Mouse (Mus musculus) c-Kit-positive CD71-positive TER-119-negative erythroid progenitor cells, embryonic 14.5 days (primary cell): ENCODE data around the gene Xirp2.
"Not testable (repeated sequence)": the region's sequence is repeated elsewhere in the genome, so short reads cannot be mapped to it uniquely, and the experiment has no call there.

Experiments used
- DNase-seq: peaks from one replicate; pipeline ENCODE4 v3.0.0-alpha.2; 2013; ENCODE audit warnings: low read depth

Xirp2 gene

DNA sequence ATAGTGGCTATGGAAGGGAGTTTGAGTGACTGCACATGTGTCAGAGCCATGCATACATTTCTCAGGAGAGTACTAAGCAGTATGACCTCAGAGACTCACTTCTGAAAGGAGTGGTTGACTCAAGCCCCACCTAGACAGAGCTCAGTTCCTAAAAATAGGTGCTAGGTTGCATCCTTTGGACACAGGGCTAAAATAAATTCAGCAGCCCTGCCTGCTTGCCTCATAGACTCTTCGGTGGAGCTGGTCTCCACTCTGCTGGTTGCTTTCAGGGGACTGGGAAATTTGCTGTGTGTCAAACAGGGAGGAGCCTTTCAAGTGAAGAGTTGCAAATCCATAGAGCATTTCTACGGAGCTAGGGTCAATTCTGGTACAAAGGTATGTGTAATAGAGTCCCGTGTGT lies at the start of gene Xirp2:
Gene Xirp2 (plus strand): TSS at position 223 of the 400 bp plus-strand sequence.
- no peak for DNase-seq

DNA sequence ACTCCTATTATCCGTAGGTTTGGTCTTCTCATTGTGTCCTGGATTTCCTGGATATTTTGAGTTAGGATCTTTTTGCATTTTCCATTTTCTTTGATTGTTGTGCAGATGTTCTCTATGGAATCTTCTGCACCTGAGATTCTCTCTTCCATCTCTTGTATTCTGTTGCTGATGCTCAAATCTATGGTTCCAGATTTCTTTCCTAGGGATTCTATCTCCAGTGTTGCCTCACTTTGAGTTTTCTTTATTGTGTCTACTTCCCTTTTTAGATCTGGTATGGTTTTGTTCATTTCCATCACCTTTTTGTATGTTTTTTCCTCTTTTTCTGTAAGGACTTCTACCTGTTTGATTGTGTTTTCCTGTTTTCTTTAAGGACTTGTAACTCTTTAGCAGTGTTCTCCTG lies 32.4 kb upstream of the Xirp2 start, which contains the start of gene Gm21830:
Gene Gm21830 (plus strand): TSS at position 301 of the 400 bp plus-strand sequence.
- DNase-seq: not testable (repeated sequence)

DNA sequence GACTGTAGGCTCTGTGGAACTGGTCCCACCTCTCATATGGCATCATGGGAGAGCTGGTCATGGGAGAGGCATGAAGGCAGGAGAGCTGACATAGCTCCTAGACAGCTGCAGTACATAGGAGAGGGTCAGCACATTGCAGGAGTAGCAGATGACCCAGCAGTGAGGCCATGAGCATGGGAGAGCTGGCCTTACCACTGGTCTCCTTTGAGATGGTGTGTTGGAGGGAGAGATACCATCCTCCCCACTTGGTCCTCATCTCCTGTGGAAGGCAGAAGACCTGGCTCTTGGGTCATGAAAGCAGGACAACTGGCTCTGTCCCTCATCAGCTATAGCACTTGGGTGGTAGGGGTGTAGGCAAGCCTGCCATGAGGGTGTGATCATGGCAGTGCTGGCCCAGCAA lies 24.9 kb upstream of the Xirp2 start:
- DNase-seq: no peak

DNA sequence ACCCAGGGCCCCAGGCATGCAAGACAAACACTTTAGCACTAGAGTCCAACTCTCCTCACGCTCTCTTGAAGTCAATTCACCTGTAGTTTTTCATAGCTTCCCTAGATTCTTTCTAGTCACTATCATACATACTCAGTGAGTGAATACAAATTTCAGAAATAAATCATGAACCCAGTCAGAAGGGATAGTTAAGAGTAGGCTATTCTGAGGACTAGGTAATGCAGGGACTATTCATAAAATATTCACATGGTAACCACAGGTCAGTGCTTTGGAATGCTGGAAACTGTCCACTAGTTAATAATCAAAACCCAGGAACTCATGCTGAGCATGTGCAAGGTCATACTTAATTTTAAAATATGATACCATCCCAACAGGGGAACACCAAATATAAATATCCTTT lies 23.0 kb upstream of the Xirp2 start:
- DNase-seq: no peak

DNA sequence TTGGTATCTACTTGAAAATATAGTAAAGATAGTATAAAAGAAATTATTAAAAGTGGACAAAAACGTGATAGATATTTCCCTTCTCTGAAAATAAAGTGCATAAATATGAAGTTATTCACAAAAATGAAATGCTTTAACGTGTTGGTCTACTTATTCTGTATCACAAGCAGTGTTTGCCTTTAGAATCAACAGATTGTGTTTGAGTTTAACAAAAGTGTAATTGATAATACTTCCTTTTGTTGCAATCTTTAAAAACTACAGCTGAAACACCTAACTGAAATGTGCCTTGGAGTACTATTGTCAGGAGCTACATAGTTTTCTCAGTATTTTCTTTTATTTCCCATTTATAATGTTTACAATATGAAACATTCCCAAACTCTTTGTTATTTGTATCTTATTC lies 12.7 kb upstream of the Xirp2 start, which contains the start of gene Gm26727:
Gene Gm26727 (minus strand): TSS at position 101 of the 400 bp plus-strand sequence.
- DNase-seq: no peak

DNA sequence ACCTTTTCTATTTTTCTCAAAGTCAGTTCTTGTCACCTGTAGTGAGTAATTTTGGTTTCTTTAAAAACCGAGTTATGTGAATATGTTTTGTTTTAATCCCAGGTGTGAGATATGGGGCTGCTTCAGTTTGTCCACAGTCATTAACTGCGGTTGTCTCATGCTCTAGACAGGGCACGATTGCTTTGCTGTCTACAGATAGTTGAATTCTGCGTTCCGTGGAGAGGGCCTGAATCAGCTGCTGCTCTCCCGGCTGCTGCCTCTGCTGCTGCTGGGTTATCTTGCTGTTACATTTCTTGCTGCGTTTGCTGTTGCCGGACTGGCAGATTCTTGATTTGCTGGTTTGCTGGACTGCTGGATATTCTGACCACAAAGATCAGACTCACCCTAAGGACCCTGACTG lies 7.5 kb upstream of the Xirp2 start:
- no peak for DNase-seq

DNA sequence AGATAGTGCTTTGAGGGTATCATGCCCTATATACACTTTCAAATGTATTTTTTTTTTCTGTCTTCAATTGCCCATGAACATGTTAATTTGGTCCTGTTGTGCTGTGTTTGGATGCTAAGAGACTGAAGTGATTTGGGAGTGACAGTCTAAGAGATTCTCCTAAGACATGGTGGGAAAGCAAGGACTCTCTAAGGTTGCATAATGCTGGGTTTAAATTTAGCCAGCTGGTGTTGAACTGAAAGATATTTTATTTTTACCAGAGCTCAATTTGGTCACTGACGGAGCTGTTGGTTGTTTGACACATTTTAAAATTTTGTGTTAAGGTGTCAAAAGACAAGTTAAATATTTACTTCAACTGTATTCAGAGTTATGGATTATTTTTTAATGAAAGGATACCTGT lies 970 bp downstream of the Xirp2 start:
- no peak for DNase-seq

DNA sequence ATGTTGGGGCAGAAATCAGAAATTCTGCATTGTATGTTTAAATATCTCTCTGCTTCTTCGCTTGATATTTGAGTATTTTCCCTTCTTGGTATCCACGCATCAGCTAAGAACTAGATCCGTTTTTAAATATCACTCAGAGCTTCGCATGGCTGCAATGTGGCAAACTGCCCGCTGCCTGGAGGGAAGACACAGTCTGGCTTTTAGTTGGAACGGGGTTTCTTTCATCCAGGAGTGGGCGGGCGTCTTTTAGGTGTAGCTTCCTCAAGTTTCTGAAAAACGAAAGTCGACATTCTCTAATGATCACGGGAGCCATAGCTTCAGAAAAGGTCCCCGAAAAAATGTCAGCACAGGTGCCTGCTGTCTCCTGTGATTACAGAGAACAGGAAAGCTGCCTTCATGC lies 1.4 kb downstream of the Xirp2 start:
- DNase-seq: no peak

DNA sequence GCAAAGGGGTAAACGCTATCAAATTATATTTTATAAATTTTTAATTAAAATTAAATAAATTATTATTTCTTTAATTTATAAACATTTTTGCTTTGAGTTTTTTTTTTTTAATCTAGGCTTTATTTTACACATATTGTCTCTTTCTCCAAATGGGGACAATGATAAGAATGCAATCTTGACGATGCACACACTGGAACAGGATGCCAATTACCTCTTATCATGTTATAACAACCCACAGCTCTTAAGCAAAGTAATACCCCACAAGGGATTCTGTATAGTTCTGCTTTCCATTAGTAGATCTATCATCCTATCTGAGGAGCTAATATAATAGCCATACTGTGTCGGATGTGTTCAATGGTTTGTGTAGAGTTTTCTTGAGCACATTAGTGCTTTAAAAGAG lies 15.1 kb downstream of the Xirp2 start:
- DNase-seq: no peak

DNA sequence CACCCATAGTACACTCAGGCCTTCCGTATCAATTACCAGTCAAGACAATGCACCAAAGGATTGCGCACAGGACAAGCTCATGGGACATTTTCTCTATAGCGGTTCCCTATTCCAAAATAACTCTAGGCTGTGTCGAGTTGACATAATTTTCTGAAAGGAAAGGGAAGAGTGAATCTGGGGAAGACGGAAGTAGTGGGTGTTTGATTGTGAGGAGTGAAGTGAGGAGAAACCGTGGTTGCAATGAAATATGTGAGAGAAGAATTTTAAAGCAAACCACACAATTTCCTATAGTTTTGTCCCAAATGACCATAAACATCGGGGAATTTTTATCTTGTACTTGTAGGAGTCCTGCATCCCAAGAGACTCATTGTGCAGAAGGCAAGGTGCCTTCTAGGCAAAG lies 21.2 kb downstream of the Xirp2 start:
- DNase-seq: no peak

DNA sequence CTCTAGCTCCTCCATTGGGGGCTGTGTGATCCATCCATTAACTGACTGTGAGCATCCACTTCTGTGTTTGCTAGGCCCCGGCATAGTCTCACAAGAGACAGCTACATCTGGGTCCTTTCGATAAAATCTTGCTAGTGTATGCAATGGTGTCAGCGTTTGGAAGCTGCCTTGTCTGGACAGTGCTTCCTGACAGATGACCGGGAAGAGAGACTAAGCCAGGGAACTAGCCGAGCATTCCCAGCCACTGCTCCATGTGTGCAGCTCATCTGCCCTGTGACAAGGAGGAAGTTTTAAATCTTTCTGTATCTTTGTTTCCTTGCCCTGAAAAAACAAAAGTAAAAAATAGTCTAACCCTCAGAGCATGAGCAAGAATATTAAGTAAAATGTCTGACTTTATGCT lies 24.2 kb downstream of the Xirp2 start:
- DNase-seq: not testable (repeated sequence)

DNA sequence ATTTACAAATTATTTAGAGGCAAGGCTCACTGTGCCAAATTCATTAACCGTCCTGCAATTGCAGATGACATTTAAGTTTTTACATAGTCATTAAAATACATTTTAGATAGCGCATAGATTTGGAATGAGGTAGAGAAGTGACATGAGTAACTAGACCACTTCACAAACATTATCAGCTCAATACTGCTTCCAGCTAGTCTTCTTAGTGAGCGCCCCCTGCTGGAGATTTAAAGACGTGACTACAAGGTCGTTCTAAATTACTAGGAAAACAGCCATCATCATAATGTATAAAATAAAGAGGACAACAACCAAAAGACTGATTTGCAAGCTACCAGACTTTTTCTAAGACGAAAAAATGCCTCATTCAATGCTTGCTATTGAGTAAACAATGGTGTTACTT lies 32.0 kb downstream of the Xirp2 start:
- peak; percentile 25 for DNase-seq

DNA sequence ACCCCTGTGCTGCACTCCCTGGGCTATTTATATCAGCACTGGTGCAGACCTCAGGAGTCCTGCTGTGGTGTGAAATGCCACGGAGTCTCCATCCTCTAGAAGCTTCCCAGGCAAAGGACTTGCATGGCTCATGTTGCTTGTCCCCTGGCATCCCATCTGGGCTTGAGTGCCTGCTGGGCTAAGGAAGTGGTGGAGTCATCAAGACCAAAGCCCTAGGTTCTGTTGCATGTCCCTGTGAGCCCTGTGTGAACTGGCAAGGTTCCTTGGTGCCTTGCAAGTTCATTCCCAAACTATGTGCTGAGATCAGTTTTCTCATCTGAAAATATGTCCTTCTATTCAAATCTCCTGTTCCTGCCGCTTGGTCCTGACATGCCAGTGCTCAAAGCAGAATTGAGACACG lies 35.2 kb downstream of the Xirp2 start:
- no peak for DNase-seq

DNA sequence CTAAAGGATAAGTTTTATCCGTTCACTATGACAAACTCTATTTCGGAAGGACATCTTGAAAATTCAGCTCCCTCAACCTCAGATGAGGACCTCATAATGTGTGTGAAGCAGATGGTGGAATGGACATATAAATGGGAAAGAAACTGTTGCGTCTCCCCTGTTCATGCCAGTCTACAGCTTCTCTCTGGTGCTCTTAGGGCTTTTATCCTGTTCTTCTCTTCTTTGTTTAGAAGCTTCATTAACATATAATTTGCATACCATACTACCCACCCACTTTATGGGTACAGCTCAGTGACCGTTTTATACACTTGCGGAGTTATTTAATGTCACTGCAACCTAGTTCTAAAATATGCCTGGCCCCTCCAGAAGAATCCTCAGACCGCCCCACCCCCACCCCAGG lies 40.9 kb downstream of the Xirp2 start:
- DNase-seq: no peak

DNA sequence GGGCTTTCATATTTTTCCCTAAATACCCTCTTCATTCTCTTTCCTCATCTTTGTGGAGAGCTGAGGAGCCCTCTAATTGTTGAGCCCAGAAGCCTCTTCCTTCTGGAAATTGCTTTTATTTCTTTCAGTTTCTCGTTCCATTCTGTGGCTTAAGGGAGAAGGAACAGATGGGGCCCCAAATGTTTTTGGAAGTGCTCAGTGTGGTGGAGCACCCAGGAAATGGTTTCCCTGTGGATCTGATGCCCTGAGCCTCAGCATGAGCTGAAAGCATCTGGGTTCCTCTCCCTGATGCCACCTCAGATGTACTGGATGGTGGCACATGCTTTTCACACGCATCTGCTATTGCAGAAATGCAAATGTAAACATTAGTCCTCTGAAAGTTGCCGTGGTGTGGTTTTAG lies 41.4 kb downstream of the Xirp2 start:
- no peak for DNase-seq

DNA sequence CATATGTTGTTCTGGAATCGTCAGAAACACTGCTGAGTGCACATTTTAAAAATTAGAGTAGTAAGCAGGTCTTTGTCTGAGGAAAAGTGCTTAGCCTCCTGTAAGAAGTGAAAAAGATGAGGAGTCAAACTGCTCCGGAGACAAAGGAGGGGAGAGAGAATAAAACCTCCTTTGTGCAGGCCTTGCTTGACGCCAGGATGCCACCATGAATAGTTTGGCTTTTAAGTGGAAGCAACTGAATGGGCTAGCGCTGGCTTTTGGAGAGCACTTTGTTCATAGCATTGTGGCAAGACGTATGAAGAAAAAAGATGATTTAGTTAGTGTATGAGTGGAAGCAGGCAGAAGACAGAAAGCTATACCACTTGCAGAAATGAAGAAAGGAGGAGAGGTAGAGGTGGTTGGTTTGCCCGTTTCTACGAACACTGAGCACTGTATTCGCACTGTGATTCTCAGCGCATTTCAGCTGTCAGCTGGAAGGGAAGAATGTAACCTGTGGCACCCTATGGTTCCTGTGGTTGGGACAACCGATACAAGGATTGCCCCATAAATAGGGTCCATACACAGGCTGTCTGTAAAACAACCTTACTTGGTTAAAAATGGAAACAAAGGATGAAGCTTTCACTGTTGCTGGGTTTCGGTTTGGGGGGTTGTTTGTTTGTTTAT lies 42.8 kb downstream of the Xirp2 start:
- no peak for DNase-seq

DNA sequence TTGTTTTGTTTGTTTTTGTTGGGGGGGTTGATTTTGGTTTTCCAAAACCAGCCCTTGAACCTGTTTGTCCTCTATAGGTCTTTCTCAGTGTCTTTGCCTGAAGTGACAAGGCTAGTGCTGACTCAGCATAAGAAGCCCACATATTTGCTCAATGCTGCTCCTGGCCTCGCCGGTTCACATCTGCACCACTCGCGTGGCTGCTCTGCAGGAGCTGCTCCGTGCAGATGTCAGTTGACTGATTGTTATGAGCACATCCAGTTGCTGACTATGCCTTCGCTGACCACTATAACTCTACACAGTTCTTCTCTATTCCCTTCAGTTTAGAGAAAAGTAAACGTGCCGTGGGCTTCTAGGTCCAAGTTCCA lies 43.3 kb downstream of the Xirp2 start:
- DNase-seq: no peak

DNA sequence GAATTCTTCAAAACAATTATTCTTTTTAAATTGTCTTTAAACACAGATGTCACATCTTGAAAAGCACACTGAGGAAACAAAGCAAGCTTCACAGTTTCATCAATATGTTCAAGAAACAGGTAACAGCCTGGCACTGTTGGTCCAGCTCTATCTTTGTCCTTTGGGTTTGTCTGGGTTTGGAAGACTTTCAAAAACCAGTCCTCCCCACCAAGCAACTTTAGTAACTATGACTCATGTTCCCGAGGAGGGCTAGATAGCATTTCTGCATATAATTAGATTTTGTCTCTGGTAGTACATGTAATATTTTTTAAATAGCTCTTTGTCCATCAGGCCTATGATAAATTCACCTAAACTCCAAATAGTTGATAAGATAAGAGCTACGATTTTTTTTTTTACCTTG lies 59.7 kb downstream of the Xirp2 start:
- DNase-seq: no peak

DNA sequence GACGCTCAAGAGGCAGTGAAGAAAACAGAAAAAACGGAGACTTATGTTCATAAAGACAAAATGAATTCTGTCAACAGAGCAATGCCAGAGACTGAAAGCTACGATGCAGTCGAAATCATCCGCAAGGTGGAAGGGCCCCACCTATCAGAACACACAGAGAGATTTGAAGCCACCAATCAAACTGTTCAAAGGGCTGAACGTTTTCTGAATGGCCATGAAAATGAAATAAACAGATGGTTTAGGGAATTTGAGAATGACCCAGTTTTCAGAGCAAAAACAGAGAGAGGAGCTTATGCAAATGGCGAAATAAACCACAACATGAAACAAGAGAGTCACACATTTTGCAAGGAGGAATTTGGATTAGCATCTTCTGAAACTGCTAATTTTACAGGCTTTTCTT lies 70.6 kb downstream of the Xirp2 start:
- no peak for DNase-seq

DNA sequence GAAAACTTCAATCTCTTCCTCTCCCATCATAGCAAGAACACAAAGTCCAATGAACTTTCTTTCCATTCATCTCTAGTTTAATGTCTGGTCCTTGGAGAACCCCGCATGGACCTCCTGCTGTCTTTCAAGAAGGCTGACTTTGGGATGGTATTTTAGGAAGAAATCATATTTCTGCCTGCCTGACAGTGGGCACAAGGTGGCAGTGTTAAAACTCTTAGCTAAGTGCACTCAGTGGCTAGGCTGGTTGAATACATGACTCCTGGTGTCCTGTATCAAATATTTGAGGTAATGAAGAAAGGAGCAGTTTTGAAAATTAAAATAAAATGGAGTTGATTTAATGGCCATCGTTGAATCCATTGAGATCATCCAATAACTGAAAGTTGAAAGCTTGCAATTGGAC lies 89.5 kb downstream of the Xirp2 start:
- DNase-seq: no peak

DNA sequence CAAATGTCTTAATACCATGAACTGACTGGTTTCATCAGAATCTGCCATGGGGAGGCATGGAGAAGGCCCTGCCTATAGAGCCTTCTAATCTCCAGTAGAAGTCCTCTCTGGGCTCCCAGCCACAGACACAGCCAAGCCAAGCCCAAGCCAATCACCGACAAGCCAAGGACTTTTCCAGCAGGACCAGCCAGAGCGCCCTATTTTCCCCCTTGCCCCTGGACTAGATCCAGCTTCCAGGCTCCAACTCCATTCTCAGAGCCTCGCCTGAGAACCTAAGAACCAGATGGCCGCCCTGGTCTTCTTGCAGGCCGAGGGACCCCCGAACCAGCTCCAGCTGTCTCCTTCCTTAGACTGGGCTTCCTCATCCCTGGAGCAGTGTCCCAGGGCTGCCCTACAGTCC lies 93.6 kb downstream of the Xirp2 start:
- DNase-seq: no peak

DNA sequence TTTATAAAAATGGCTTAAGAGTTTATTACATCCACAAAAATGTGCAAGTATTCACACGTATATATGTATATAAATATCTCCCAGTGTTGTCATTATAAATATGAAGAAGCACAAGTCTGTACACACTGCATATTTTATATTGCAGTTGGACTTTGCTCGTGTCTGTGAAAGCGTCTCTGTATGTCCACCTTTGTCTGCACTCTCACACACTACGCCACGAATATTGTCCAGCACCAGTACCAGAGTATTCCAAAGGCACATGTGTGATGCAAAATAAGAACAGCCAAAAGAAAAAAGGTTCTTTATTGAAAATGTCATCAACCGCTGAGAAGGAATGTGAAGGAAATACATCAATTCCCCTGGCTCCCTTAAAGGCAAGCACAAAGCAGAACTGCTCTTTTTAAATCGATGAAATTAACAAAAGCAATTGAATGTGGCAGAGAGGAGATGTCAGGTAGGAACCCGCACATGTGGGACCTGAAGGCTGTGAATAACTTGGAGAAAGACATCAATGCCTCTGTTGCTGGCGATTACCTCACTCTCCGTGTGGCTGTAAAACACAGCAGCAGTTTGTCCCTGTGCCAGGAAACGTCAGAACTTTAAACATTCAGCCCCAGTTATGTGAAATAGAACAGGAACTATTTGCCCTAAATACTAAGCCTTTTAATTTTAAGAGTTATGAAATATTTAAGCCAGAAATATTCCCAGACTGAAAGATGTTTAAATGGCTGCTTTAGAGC lies 96.3 kb downstream of the Xirp2 start:
- no peak for DNase-seq

DNA sequence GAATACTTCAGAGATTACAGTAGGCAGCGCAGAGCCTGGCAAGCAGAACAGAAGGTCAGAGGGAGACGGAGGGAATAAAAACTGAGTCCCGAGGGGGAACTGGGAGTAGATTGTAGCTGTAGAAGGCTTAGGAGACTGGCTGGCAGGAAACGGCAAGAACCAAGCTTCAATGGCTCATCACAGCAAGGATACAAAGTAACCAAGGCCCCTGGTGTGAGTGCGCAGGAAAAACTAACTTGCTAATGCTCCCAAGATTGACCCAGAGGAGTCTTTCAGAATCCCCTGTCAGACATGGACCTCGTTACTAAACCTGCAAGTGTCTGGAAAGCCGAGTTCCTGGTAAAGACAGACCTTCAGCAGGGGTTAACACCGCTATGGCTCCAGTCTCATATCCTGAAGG lies 98.6 kb downstream of the Xirp2 start:
- DNase-seq: no peak
